Mouse (Mus musculus): ENCODE measurements around the gene Sh3tc1.

Sh3tc1 gene

DNA sequence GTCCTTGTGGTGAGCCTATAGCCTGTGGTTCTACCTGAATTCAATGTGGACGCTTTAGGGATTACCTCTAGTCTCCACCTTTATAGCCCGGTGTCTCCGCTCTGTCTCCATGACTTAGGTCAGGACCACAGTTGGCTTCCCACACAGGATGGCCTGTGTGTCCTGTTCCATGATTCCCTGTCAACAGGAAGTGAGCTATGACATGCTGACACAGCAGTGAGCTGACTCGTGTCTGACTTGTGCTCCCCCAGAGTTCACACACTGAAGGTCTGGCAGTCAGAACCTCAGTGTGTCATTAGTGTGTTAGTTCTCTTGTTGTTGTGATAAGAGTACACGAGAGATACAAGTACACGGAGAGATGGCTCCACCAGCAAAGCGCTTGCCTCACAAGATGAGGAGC lies 11.2 kb upstream of the Sh3tc1 start:
- no peak for DNase-seq

DNA sequence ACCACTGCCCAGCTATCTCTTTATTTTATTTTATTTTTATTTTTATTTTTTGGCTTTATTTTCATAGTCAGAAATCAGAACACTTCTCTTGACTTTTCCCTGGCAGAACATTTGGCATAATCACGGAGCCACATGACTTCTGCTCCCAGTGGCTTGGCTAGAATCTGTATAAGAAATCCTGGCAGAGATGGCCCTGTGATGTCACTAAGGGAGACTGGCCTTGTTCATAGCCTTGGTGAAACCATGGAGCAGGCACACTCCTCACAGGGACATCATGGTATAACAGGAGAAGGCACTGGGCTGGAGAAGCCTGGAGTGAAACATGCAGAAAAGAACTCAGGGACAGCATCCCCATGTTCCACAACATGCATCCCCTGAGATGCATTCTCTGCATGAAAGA lies 10.2 kb upstream of the Sh3tc1 start:
- DNase-seq = no peak

DNA sequence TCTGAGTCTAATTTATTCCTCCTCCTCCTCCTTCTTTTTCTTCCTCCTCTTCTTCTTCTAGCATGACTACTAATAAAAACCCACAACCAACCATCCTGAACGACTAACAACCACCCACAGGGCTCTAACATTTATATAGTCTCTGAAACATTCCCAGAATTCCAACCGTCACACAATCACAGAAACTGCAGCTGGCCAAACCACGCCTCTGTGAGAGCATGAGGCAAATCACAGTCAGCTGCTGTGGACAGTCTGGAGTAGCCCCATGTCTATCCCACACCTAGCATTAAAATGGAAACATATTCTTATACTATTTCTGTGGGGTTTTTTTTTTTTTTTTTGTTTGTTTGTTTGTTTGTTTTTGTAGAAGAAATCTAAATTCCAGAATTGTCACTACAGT lies 9.6 kb upstream of the Sh3tc1 start:
- no peak for DNase-seq

DNA sequence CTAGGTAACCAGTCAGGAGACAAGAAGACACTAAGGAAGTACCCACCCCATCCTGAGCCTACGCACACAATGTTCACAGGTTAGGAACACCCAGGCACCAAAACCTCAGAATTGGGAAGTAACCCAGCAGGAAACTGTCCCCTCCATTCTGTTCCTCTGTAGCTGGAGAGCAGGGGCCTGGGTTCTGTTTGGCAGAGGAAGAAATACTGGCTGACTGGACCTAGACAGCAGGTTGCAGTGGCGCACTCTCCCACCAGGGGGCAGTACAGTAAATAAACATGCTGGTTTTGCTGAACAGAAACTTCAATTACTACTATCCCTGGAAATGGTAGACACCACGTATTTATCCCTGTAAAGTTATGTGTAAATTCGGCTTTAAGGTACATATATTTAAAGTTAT lies 7.1 kb upstream of the Sh3tc1 start:
- peak; percentile 82 for DNase-seq

DNA sequence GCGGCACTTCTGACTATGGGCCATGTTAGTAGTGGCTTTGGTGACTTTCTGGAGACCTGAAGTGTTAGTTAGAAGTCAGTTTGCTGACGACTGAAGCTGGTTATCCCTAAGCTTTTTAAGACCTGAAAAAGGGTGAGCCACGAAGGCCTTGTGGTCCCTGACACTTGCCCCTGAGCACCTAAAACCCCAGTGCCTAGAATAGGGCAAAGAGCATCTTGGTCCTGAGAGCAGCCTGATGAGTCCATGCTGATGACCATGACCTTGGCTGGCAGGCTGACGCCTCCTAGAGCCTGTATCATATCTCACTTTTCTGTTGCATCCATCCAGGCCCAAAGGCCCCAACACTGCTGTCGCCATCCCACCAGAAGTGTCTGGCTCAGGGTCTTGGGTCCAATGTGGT lies 5.6 kb upstream of the Sh3tc1 start:
- no peak for DNase-seq

DNA sequence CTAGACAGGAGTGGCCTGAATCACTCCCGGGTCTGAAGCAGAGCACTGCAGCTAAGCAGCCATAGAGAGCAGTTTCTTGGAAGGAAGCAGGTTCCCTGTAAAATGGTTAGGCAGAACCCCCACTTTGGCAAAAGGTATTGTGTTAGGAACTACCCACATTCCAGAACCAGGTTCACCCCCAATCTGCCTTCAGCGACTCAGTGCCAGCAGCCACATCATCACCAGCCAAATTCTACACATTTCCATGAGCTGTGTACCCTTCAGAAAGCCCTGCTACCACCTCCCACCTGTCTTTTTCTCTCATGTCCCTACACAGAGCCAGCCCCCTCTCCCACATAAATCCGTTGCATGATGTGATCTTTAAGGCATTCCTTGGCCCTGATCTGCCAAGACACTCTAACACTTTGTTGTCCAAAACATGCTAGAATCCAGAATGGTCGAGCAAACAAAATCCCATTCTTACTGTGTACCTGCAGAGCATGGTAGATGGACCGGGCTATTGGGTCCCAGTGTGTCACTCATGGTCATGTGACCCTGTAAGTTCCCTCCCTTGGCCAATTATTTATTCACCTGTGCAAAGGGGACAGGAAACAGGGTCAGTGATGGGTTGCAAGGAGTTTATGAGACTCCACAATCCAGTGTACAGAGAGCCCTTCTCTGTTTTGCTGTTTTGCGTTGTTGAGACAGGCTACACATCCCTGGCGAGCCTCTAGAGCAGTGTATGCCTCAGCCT lies 4.4 kb upstream of the Sh3tc1 start:
- DNase-seq = no peak

DNA sequence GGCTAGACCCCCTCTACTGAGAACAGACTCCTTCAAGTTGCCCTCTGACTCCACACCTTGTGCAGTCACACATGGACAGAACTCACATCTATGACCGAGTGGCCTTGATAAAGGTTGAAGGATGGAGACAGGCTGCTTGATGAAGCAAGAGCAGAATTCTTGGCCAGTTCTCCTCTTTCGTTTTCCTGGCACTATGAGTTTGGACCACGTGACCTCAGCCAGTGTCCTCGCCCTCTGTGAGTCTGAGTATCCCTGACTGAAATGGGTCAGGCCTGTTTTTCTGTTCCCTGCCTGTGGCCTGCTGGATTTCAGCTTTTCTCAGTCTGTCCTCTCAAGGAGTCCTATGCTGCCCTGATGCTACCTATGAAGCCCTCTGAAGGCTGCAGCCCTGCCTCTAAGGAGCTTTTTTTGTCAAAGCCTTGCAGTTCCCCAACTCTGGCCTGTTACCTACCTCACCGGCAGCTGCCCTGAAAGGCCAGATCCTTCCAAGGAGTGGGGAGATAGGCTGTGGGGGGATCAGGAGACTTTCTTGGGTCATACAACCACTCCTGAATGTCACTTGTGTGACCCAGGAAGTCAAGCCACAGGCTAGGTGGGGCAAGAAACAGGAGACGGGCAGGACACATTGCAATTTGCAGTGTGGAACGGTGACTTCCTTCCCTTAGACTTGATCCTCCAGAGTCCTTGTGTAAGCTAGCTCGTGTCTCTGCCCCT lies 3.6 kb upstream of the Sh3tc1 start:
- DNase-seq = peak; percentile 56

DNA sequence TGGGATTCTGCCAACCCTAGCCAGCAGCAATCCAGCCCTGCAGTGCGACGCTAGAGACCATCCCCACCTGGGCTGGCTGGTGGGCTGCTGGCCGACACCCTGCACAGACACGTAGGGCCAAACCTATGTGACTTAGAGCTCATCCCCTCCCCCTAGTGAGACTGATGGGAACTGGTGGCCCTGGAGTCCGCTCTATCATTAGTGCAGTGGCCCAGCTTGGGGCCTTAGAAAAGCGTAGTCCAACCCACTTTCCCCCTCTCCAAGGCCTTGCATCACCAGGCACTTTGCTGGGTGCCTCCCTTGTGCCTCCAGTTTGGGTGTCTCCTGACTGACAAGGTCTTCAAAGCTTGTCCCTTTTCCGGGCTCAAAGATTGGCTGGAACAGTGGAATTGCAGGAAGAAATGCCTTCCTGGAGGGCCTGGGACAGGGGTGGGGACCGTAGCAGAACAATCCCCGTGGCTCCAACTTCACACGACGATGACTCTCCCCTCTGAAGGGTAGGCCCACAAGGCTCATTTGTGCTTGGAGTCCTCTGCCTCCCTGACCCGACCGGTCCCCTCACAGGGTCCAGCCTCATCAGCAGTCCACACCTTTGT lies 1.5 kb upstream of the Sh3tc1 start:
- DNase-seq = no peak

DNA sequence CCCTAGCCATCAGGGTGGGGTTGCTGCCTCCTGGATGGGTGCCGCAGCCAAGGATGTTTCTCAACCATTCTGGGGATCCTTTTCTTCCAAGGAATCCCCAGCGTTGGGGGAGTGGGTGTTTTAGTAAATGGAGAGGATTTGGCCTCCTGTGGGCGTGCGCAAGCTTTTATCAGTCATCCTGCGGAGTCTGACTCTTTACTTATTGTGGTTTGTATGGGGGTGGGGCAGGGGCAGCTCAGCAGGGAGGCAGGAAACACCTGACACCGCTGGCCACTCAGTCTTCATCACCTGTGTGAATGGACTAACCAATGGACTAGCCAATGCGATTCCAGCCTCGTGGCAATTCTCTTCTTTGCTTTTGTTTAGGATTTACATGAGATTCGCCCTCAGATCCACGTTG lies 929 bp upstream of the Sh3tc1 start:
- DNase-seq = no peak

DNA sequence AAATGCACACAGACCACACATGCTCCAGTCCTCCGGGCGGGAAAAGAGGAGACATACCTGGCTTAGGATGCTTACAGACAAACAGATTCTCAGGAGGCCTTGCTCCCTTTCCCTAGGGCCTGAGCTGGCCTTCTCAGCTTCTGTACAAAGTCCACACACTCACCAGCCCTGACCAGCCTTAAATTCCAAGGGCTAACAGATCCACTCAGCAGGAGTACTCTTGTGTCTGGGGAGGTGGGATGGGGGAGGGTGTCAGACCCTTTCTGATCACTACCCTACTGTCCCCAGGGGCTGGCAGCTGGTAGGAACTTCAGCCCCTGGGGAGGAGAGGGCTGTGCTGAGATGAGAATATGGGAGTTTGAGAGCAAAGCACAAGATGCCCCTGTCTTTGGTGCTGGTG lies 782 bp downstream of the Sh3tc1 start:
- peak; percentile 69 for DNase-seq

DNA sequence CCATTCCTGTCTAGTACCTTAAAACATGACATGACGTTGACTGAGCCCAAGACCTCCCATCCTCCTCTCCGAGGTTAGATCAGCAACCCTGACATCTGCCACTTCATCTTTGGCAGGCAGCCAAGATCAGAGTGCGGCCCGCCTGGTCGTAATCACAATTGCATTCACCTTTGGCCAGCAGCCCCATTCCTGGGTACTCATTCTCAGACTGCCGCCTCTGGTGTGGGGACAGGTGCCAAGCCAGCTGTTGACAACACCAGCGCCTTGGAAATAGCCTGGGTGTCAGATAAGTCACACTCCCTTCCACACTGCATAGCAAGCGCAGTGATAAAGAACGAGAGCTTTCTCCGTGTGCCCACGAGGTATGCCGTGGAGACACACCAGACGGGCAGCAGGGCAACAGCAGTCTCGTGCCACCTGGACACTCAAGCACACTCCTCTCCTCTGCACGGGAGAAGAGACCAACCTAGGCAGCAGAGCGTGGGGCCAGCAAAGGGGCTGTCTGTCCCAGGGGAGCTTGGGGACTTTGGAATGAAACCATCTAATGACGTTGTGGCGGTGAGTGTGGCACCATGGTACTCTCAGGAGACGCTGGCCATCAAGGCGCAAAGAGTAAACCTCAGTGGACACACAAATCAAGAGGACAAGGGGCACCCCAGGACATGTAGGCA lies 2.4 kb downstream of the Sh3tc1 start:
- peak; percentile 85 for DNase-seq

DNA sequence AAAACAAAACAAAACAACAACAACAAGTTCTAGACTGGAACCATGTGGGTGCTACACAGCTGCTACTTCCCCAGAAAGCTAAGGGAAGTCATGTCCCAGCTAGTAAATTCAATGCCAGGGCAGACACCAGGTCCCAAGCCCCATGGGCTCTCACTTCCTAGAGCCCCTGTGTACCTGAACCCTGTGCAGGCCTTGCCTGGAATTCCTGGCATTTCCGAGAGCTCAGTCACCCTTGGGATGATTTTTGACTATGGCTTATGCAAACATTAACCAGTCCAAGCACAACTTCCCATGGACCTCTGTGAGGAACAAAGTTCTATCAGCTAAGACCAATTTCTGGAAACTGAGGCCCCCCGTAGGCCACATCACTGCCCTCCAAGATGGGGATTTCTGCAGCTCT lies 6.3 kb downstream of the Sh3tc1 start:
- DNase-seq = peak; percentile 76

DNA sequence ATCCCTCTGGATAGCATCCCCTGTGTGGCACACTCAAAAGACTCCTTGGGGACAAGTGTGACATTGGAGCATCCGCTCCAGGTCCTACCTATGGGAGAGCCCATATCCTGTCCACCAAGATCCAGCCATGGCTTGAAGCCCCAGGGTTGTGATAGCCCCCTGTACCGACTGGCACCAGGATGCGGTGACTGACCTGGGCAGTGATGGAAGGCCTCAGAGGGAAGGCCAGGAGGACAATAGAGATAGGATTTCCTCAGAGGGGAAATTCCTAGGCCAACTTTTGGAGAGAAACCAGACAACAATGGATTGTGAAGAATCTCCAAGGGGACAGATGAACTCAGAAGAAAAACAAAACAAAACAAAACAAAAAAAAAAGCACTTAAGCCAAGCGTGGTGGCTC lies 8.8 kb downstream of the Sh3tc1 start:
- DNase-seq = peak; percentile 43

DNA sequence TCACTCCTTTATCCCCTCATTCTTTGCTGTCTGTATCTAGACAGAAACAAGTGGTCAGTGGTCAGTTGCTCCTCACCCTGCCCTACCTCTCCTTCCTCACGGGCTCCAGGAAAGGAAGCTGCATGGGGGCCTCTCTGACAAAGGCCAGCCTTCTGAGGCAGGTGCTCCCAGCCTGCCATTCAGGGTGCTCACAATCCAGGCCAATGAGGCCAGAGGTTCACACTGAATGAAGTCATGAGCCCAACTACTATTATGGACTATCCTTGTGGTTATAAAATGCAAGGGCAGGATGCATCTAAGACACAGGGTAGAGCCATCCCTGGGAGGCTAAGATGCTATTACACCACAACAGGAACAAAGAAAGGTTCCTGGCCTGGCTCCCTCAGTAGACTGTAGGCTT lies 9.2 kb downstream of the Sh3tc1 start:
- no peak for DNase-seq

DNA sequence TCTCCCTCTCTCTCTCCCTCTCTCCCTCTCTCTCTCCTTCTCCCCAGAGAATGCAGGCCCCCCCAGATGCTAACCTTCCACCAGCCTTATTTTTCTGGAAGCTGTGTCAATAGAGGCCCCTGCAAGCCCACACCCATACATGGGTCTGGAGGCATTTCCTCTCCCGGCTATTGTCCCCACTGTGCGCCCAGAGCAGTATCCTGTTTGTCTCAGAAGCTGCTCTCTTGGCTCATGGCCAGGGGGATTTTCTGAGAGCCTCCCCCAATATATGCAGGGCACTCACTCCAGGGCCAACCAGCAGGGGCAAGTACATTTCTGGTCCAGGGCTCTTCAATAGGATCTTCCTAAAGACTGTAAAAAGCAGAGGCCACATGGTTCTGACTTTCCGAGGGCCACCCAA lies 9.9 kb downstream of the Sh3tc1 start:
- DNase-seq = peak; percentile 84

DNA sequence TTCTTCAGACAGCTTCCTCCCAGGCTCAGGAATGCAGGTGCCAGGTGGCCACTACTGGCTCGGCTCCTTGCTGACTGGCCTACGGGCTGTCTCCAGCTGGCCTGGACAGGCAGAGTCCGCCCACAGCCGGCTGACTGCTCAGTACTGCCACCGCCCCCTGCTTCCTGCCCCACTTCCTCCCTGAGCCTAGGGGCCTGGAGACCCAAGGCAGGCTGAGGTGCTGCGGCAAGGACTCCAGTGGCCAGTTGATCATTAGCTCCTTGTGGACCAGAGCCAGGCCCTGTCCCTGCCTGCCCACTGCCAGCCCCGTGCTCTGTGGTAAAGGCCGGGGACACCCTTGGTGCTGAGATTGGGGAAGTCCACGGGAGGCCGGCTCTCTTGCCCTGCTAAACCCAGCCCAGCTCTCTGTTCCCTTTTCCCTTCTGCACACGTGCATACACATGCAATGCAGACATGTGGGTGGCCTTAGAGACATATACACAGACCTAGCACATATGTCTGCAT lies 10.8 kb downstream of the Sh3tc1 start:
- DNase-seq = peak; percentile 97

DNA sequence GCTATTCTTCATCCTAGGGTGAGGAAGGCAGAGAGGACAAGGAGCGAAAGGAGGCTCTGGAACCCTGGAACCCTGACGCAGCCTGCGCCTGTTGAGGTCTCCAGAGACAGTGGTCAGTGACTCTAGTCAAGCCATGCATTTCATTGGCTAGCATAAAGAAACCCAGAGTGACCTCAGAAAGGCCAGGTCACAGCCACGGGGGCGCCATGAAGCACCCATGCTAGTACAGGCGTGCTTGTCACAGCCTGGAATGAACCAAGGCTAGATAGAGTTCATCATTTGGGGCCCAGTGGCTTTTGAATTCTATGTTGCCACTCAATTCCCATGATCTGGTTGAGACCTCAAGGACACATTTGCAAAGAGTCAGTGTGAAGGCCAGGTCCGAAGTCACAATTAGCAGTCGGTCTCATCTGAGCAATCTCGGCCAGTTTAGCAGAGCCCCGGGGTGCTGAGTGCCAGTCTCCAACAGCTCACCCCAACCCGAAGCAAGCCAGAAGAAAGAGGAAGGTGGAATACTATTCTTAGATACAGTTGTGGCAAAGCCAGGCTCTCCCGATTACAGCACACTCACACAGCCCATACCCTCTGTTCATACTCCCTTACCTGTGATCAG lies 11.3 kb downstream of the Sh3tc1 start:
- no peak for DNase-seq

DNA sequence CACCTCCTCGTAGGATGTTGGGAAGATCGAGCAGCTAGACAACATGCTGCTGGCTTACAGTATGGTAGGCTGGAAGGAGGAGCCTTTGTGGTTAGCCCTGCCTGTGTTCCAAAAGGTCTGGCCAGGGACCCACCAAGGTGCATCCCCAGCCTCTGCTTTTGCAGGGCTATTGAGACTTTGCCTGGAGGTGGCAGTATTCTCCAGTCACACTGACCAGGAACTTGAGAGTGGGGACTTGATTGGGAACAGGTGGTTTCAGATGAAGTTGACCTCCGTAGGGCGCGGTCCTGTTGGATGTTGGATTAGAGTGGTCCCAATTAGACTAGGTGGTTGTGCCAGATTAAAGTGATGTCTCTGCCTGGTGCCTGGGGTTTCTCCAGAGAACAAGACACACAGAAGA lies 12.3 kb downstream of the Sh3tc1 start:
- DNase-seq = peak; percentile 46

DNA sequence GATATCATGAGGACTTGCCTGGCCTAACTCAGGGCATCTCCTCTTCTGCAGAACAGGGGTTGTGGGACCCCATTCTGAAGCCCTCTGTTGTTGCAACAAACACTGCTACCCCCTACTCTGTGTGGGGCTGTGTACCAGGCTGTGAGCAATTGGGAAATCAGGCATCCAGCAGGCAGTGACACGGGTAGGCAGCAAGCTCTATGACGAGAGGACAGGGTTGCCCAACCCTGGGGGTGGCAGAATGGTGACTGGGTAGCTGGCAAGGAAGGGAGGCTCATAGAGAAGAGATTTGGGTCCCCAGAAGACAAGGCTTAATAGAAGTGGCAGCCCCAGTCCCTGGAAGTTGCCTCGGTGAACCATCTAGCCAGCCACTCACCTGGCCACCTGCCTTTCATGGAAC lies 13.9 kb downstream of the Sh3tc1 start:
- no peak for DNase-seq

DNA sequence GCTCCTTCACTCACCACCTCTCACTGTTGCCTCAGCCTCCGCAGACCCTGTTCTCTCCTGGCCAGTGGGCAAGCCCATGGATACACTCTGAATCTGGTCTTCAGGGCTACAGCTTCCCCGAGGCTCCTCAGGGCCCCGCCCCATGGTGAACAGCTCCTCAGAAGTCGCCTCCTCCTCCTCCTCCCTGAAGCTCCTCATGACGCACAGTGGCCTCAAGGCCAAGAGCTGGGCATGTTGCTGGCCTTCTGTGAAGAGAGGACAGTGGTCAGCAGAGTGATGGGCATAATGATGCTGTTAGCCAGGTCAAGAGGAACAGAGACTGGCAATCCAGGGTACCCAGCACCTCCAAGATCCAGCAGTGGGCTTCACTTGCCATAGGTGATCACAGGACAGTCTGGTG lies 15.9 kb downstream of the Sh3tc1 start:
- DNase-seq = no peak

DNA sequence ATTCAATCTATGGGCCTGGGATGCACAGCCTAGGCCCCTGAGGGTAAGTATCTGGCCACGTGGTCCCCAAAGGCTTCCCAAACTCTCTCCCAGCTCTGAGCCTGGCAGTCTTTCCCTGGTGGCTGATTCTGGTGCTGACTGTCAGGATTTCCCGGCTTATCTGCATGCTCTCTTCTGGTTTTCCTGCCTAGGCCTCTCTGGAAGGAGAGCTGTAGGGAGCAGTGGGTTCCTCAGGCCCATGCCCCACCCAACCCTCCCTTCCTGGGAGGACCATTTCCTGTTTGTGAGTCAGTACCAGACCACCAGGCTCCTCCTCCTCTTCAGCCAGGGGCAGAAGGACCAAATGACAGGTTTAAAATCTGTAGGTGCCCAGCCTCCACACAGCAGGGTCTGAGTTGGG lies 17.1 kb downstream of the Sh3tc1 start:
- no peak for DNase-seq

DNA sequence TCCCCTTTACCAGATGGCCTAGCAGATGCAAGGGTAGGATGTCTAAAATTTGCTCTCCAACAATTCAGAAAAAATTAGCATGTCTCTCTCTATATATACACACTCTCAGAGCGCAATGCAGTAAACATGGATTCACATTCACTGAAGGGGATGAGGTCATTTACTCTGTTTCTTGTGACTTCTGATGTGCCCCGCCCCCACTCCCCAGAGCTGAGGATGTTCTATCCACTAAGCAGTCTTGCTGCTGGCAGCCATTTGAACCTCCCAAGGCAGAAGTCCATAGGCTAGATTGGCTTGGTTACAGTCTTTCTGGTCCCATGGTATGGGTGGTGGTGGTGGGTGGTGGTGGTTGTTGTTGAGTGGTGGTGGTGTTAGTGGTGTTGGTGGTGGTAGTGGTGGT lies 17.9 kb downstream of the Sh3tc1 start:
- no peak for DNase-seq

DNA sequence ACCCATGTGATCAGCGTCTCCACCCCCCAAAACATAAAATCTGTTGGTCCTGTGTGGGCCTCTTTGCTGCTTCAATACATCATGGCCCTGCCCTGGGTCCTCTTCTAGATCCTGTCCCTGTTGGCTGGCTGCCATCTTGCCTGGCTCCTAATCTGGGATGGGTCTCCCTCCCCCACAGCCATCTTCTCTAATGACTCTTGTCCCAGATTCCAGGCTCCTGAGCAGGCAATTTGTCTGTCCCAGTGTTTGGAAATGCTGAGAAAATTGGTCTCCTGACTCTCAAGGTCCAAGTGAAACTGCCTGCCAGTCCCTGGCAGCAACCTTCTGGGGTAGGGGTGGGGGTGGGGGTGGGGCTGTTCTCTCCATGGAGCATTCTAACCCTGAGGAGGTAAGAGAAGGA lies 19.9 kb downstream of the Sh3tc1 start:
- DNase-seq = peak; percentile 53

Measured in kidney, postnatal 14 days (tissue).